Mouse (Mus musculus) olfactory bulb, adult 2 months (tissue): Measurements from ENCODE around the gene Olfr46.
"Not testable (repeated sequence)": the region's sequence is repeated elsewhere in the genome, so short reads cannot be mapped to it uniquely, and the experiment has no call there.

Experiments
- CTCF ChIP-seq: fragments of 200-500 bp; IDR thresholded peaks from 2 replicates; pipeline ENCODE4 v1.5.1; 2012; ENCODE audit warnings: low read depth, mild to moderate bottlenecking, low read length, moderate library complexity; ENCODE audit not compliant: insufficient read depth
- POLR2A ChIP-seq: fragments of 200-500 bp; IDR thresholded peaks from 2 replicates; pipeline ENCODE4 v1.6.1; 2012; ENCODE audit warnings: mild to moderate bottlenecking, low read depth, low read length, moderate library complexity; ENCODE audit not compliant: insufficient read depth

DNA sequence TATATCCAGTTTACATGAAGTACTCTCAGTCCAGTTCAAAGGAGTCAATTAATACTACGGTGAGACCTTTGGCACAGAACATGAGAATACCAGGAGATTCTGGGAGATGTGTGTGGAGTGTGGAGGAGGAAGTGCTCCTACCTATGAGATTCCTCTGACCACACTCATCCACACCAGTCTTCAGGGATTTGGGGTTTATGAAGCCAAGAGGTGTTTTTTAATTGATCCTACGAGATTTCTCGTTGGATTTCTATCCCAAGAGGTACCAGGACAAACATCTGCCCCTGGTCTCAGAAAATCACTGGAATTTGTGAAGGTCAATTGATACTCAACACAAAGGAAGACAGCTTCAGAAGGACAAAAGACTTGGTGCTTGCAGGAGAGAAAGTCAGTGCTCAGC is 27.6 kb downstream of the Olfr46 start, which contains the start of gene Olfr61:
- not testable (repeated sequence) for TF ChIP-seq POLR2A, CTCF
